Mouse (Mus musculus) midbrain, embryonic 10.5 days (tissue): ENCODE data around the gene Memo1. TPM values are rescaled to one million over a fixed set of nuclear protein-coding genes. Genes with fewer than 3 reads are reported as not detected.
"Not testable (repeated sequence)": the region's sequence is repeated elsewhere in the genome, so short reads cannot be mapped to it uniquely, and the experiment has no call there.

Source experiments
- DNase-seq: peaks from one replicate; pipeline ENCODE4 v3.0.0-alpha.2; 2017; ENCODE audit warnings: low spot score
- H3K27ac ChIP-seq: fragments of 300-500 bp; sonication (generic); replicated peaks from 2 replicates; pipeline ENCODE4 v1.5.1; 2016; ENCODE audit warnings: mild to moderate bottlenecking
- H3K27me3 ChIP-seq: fragments of 300-500 bp; sonication (generic); 2 replicates; pipeline ENCODE4 v1.6.1; 2016; ENCODE audit warnings: low read depth, mild to moderate bottlenecking; ENCODE audit not compliant: poor library complexity, severe bottlenecking
- H3K36me3 ChIP-seq: fragments of 300-500 bp; sonication (generic); 2 replicates; pipeline ENCODE4 v1.6.1; 2016; ENCODE audit warnings: mild to moderate bottlenecking, moderate library complexity
- H3K4me1 ChIP-seq: fragments of 300-500 bp; sonication (generic); 2 replicates; pipeline ENCODE4 v1.6.1; 2016
- H3K4me3 ChIP-seq: fragments of 300-500 bp; sonication (generic); 2 replicates; pipeline ENCODE4 v1.5.1; 2016; ENCODE audit warnings: mild to moderate bottlenecking, moderate library complexity
- H3K9me3 ChIP-seq: fragments of 300-500 bp; sonication (generic); replicated peaks from 2 replicates; pipeline ENCODE4 v1.6.1; 2016; ENCODE audit warnings: mild to moderate bottlenecking
- WGBS: fragments of 180-500 bp; shearing (Covaris S2); methylation state at CpG from one replicate; pipeline ENCODE4 v1.1.7; 2016; 5-methylcytosine and 5-hydroxymethylcytosine counted together
- polyA plus RNA-seq: library from polyadenylated mRNA; unstranded; fragments of >200 nt; fragmentation: Nextera tagmentation; extraction: Ambion mirVana; gene quantifications from 2 replicates; pipeline ENCODE4 v1.2.1, GENCODE M21; 2016

The Memo1 gene
- polyA plus RNA-seq, 1 experiment from 2014 or later, result 99.8 TPM

DNA sequence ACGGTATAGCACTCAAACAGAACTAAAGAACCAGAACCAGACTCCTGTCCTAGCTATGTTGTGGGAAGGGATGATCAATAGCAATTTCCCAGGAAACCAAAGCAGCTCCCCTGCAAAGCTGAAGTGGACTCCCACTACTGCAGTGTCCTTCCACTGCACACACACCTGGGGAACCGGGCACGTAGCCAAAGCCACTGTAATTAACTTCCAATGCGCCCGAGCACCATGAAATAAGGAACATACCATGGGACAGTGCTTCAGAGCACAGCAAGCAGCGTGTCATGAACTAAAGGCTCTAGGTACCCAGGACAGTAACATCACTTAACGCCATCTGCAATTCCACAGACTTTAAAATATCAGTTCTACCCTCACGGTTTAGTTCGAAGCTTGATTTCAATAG lies 100.6 kb downstream of the Memo1 start:
- DNase-seq, result no peak
- 92% methylated on average over 9 of the region's 9 CpGs for WGBS
- H3K4me3 ChIP-seq, result no peak overlapping the region
- H3K36me3 ChIP-seq, result 0 out of 2 replicates have a peak, but pooled peaks cover 9% of the 10 kb centered on the region
- H3K4me1 ChIP-seq, result no peaks in the 10 kb centered on the region
- no peaks in the 10 kb centered on the region for H3K27me3 ChIP-seq
- no peak overlapping the region for H3K27ac ChIP-seq
- H3K9me3 ChIP-seq, result no peaks in the 10 kb centered on the region

DNA sequence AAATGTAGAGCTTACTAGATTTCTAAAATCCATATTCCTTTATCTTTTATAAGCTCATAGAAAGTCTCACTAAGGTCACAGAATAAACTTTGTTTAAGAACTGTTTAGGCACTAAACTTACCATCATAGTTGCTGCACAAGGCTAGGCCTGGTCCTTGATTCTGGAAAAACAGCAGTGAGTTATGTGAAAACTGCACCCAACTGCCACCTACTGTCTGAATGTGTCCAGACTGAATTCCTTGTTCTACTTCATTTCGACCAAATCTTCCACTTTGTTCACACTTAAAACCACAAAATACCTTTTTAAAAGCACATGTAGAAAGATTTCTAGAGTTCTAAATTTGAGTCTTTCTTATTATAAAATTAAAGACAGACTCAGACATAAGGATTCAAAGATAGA lies 101.9 kb downstream of the Memo1 start:
- WGBS, result 85% methylated on average over 1 of the region's 1 CpGs
- no peak for DNase-seq
- no peaks in the 10 kb centered on the region for H3K27me3 ChIP-seq

GRCm38 (mm10) chr17:74191446-74191845 lies 103.9 kb downstream of the Memo1 start:
- WGBS, result 77% methylated on average over 5 of the region's 5 CpGs
- DNase-seq, result no peak

More for the DNA sequence above, 101.9 kb downstream of the Memo1 start:
- Histone ChIP-seq H3K4me3 (no peak overlapping the region), H3K9me3 (no peaks in the 10 kb centered on the region), H3K27ac (no peak overlapping the region), H3K36me3 (0 out of 2 replicates have a peak, but pooled peaks cover 9% of the 10 kb centered on the region), H3K4me1 (no peaks in the 10 kb centered on the region)

DNA sequence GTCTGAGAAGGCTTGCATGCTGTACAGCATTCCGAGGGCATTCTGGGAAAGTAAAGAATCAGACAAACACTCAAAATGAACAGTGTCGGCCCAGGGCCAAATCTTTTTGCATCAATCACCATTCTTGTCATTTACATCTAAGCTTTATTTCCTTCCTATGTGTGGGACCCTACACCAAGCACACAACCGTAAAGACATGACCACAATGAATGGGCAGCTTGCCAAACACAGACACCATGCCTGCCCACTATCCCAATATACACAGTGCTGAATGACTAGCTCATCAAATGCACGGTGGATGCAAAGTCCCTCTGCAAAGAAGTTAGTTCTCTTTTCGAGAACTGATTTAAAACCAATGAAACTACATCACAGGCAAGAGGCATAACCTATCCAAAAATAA lies 109.1 kb downstream of the Memo1 start:
- no peak overlapping the region for H3K4me3 ChIP-seq
- H3K36me3 ChIP-seq, result 0 out of 2 replicates have a peak, but pooled peaks cover 3% of the 10 kb centered on the region
- H3K4me1 ChIP-seq, result no peaks in the 10 kb centered on the region
- WGBS, result 92% methylated on average over 5 of the region's 5 CpGs
- no peaks in the 10 kb centered on the region for H3K27me3 ChIP-seq
- no peak for DNase-seq
- H3K9me3 ChIP-seq, result no peaks in the 10 kb centered on the region
- no peak overlapping the region for H3K27ac ChIP-seq

More at GRCm38 (mm10) chr17:74191446-74191845, 103.9 kb downstream of the Memo1 start:
- Histone ChIP-seq H3K27ac (no peak overlapping the region), H3K9me3 (no peaks in the 10 kb centered on the region), H3K27me3 (no peaks in the 10 kb centered on the region), H3K36me3 (0 out of 2 replicates have a peak, but pooled peaks cover 6% of the 10 kb centered on the region), H3K4me3 (no peak overlapping the region), H3K4me1 (no peaks in the 10 kb centered on the region)

DNA sequence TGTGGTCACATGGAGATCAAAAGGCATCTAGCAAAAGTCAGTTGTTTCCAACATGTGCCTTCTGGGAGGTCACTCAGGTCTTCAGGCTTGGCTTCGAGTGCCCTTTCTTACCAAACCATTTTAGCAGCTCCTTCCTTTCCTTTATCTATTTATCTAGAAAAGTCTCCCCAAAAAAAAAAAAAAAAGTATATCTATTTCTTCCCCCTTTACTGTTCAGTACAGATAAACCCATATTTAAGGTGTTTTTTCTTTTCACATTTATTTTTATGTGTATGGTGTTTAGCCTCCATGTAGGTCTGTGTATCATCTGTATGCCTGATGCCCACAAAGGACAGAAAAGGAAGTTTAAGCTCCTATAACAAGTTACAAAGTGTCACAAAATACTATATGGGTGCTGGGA lies 110.6 kb downstream of the Memo1 start:
- H3K36me3 ChIP-seq, result no peaks in the 10 kb centered on the region
- WGBS, result 100% methylated on average over 1 of the region's 1 CpGs
- no peak for DNase-seq
- H3K27me3 ChIP-seq, result no peaks in the 10 kb centered on the region
- H3K9me3 ChIP-seq, result no peaks in the 10 kb centered on the region
- H3K4me3 ChIP-seq, result no peak overlapping the region
- H3K27ac ChIP-seq, result no peak overlapping the region
- H3K4me1 ChIP-seq, result no peaks in the 10 kb centered on the region

- Histone ChIP-seq H3K9me3 (no peaks in the 10 kb centered on the region), H3K27me3 (no peaks in the 10 kb centered on the region), H3K36me3 (no peaks in the 10 kb centered on the region), H3K27ac (no peak overlapping the region), H3K4me1 (no peaks in the 10 kb centered on the region), H3K4me3 (no peak overlapping the region)
- DNase-seq, result no peak
Measured at GRCm38 (mm10) chr17:74180889-74181288, 114.4 kb downstream of the Memo1 start.

DNA sequence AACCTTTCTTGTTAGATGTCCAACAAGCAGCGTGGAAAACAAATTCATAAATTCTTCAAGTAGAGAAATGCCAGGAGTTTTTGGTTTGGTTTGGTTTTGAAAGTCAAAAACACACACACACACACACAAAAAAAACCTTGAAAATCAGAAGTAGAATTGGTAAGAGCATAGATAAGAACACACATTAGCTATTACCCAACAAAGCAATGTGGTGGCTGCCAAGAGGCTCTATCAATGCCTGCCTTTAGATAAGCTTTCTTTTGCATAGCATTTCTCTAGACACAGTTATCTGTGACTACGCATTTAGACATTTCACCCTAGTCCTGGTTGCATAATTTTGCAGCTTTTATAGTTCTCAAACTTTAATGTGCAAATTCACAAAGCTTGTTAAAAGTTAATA lies 115.7 kb downstream of the Memo1 start:
- not testable (repeated sequence) for H3K27me3 ChIP-seq, DNase-seq
- WGBS, result 96% methylated on average over 2 of the region's 2 CpGs

GRCm38 (mm10) chr17:74173726-74174125 lies 121.6 kb downstream of the Memo1 start:
- Histone ChIP-seq H3K4me3 (no peak overlapping the region), H3K4me1 (no peaks in the 10 kb centered on the region), H3K27ac (no peak overlapping the region), H3K27me3 (no peaks in the 10 kb centered on the region), H3K9me3 (peaks cover 2% of the 10 kb centered on the region; the same call in 1 of the 2 replicates), H3K36me3 (no peaks in the 10 kb centered on the region)
- no peak for DNase-seq

More for the DNA sequence above, 115.7 kb downstream of the Memo1 start:
- H3K4me1 ChIP-seq, H3K36me3 ChIP-seq, H3K27ac ChIP-seq, H3K4me3 ChIP-seq, H3K9me3 ChIP-seq: not testable (repeated sequence)

DNA sequence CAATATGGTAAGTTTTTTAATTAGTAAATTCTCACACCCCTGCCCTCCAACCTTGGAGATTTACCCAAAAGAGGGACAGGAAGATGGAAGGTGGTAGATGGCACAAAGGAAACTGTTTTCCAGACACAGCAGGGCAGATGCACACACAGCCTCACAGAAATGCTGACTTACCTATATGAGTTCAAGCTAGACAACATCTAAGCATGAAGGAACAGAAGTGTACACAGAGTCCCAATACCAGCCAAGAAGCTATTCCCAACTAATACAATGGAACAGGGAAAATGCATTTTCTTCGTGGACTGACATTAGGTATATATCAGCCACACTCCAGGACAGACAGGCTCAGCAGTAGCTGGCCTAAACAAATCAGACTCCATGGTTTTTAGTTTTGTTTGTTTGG lies 122.5 kb downstream of the Memo1 start:
- DNase-seq, result no peak
- Histone ChIP-seq H3K27me3 (no peaks in the 10 kb centered on the region), H3K27ac (no peak overlapping the region), H3K9me3 (peaks cover 2% of the 10 kb centered on the region; the same call in 1 of the 2 replicates), H3K4me3 (no peak overlapping the region), H3K36me3 (no peaks in the 10 kb centered on the region), H3K4me1 (no peaks in the 10 kb centered on the region)
- 79% methylated on average over 1 of the region's 1 CpGs for WGBS

- H3K36me3 ChIP-seq, result no peaks in the 10 kb centered on the region
- no peaks in the 10 kb centered on the region for H3K27me3 ChIP-seq
- peak; percentile 76 for DNase-seq
- peaks cover 6% of the 10 kb centered on the region for H3K4me1 ChIP-seq
- H3K9me3 ChIP-seq, result no peaks in the 10 kb centered on the region
- WGBS, result 1% methylated on average over 9 of the region's 9 CpGs
- peak overlapping the region; percentile 54 for H3K4me3 ChIP-seq
- H3K27ac ChIP-seq, result peak overlapping the region; percentile 81
Measured at GRCm38 (mm10) chr17:74159443-74159894, 135.9 kb downstream of the Memo1 start.

DNA sequence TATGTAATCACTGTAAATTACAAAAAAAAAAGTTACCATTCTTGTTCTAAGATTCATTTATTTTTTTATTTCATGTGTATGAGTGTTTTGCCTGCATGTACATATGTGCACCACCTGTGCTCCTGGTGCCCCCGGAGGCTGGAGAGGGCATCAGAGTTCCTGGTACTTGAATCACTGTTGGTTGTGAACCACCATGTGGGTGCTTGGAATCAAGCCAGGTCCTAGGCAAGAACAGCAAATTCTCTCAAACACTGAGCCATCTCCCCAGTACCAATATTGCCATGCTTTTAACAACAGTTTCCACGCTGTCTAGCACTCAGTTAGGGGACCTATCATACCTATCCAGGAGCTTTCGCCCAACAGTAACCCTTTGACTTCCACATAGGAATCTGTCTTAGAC lies 137.2 kb downstream of the Memo1 start:
- H3K9me3 ChIP-seq, result no peaks in the 10 kb centered on the region
- DNase-seq, result no peak
- no peaks in the 10 kb centered on the region for H3K36me3 ChIP-seq
- no peak overlapping the region for H3K4me3 ChIP-seq
- no peaks in the 10 kb centered on the region for H3K27me3 ChIP-seq
- WGBS, result 88% methylated on average over 3 of the region's 3 CpGs
- H3K27ac ChIP-seq, result no peak overlapping the region
- H3K4me1 ChIP-seq, result peaks cover 6% of the 10 kb centered on the region
